Mouse (Mus musculus): Measurements from ENCODE around the gene Olfr1373.

Gene Olfr1373

GRCm38 (mm10) chr11:52106438-52106837 lies 38.9 kb downstream of the Olfr1373 start:
- no peak for DNase-seq (ENCODE audit: extremely low spot score, low read depth, low spot score)

- DNase-seq (ENCODE audit: extremely low spot score, low read depth, low spot score), result no peak
These were observed 39.3 kb downstream of the Olfr1373 start for GRCm38 (mm10) chr11:52106037-52106436.

- DNase-seq (ENCODE audit: extremely low spot score, low read depth, low spot score), result no peak
These were observed 39.8 kb downstream of the Olfr1373 start for GRCm38 (mm10) chr11:52105503-52105902.

GRCm38 (mm10) chr11:52102977-52103376 lies 42.4 kb downstream of the Olfr1373 start:
- DNase-seq (ENCODE audit: extremely low spot score, low read depth, low spot score), result no peak

GRCm38 (mm10) chr11:52099771-52100219 lies 45.5 kb downstream of the Olfr1373 start:
- DNase-seq (ENCODE audit: extremely low spot score, low read depth, low spot score), result no peak

DNA sequence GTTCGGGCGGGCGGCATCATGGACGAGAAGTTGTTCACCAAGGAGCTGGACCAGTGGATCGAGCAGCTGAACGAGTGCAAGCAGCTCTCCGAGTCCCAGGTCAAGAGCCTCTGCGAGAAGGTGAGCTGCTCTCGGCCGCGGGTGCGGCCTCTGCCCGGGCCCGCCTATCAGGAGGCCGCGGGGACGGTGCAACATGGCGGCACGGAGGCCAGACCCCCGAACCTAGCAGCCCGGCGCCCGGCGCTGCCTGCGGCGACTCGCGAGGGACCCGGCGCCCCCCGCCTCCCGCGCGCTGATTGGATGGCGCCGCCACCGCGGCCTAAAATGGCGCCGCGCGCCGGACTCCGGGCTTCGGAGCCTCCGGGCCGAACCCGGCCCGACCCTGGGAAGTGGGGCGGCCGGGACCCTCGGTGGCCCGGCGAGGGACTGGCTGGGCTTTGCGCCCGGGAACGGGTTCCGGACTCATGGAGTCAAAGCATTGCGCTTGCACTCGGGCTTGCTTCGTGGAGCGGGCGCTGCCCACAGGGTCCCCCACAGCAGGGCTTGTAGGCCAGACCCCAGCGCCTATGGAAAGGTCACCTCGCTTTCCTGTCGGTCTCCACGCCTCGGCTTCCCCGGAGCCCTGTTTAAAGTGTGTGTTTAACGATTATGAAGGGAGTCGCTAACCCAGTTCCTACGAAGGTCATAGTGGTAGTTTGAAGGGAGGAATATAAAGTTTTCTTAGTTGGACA lies 46.1 kb downstream of the Olfr1373 start:
- DNase-seq (ENCODE audit: extremely low spot score, low read depth, low spot score), result peak; percentile 22

- DNase-seq (ENCODE audit: extremely low spot score, low read depth, low spot score), result peak; percentile 93
These were observed 46.9 kb downstream of the Olfr1373 start, which contains the start of gene Ppp2ca for GRCm38 (mm10) chr11:52098398-52098946. TSS of gene Ppp2ca (plus strand) at chr11:52098681.

DNA sequence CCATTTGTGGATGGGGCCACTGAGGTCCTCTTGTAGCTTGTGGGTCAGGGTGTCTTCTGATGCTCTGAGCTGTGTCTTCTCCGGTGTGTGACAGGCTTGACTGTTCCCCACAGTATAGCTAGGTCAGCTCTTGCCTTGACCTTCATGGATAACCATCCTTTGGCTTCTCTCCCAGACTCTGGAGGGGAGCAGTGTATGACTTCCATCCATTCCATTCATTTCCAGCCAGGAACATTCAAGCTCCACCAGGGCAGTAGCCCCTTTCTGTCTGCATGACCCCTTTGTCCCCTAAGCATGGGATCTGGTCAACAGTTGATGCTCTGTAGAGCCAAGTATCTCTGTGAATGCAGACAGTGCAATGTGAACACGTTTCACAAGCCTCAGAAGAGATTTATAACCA lies 47.7 kb downstream of the Olfr1373 start:
- no peak for DNase-seq (ENCODE audit: extremely low spot score, low read depth, low spot score)

- DNase-seq (ENCODE audit: extremely low spot score, low read depth, low spot score), result no peak
These were observed 48.3 kb downstream of the Olfr1373 start for GRCm38 (mm10) chr11:52097016-52097415.
